Mouse (Mus musculus) layer of hippocampus, adult 9-10 months (tissue): ENCODE measurements around the gene Olfr692.

ENCODE experiments used
- DNase-seq: peaks from one replicate; pipeline ENCODE4 v3.0.0; 2022; ENCODE audit warnings: low spot score

The Olfr692 gene

GRCm38 (mm10) chr7:105406322-105406721 lies 38.3 kb downstream of the Olfr692 start:
- DNase-seq: no peak

GRCm38 (mm10) chr7:105411874-105412632 lies 44.0 kb downstream of the Olfr692 start:
- DNase-seq: peak; percentile 78

GRCm38 (mm10) chr7:105414385-105414784 lies 46.4 kb downstream of the Olfr692 start:
- no peak for DNase-seq

GRCm38 (mm10) chr7:105416529-105416928 lies 48.5 kb downstream of the Olfr692 start:
- DNase-seq: no peak

GRCm38 (mm10) chr7:105418106-105418505 lies 50.1 kb downstream of the Olfr692 start:
- DNase-seq: no peak
